Mouse (Mus musculus) intestine, embryonic 16.5 days (tissue): ENCODE measurements around the gene Abca4. TPM values are rescaled to one million over a fixed set of nuclear protein-coding genes. Genes with fewer than 3 reads are reported as not detected.

Experiments
- ATAC-seq: fragments of 200-750 bp; cut with Nextera tagmentation; 2 replicates; pipeline ENCODE4 v1.8.0; 2017; ENCODE audit warnings: moderate TSS enrichment, moderate library complexity
- H3K27ac ChIP-seq: fragments of 300-500 bp; sonication (generic); 2 replicates; pipeline ENCODE4 v1.5.1; 2014; ENCODE audit warnings: mild to moderate bottlenecking, low read length
- H3K27me3 ChIP-seq: fragments of 300-500 bp; sonication (generic); replicated peaks from 2 replicates; pipeline ENCODE4 v1.6.1; 2014; ENCODE audit warnings: low read length, control low read depth, mixed read lengths; ENCODE audit not compliant: control insufficient read depth, insufficient read depth
- H3K36me3 ChIP-seq: fragments of 300-500 bp; sonication (generic); 2 replicates; pipeline ENCODE4 v1.6.1; 2014; ENCODE audit warnings: low read length, control low read depth; ENCODE audit not compliant: control insufficient read depth, insufficient read depth
- H3K4me1 ChIP-seq: fragments of 300-500 bp; sonication (generic); 2 replicates; pipeline ENCODE4 v1.6.1; 2014; ENCODE audit warnings: low read length, control low read depth, mixed read lengths; ENCODE audit not compliant: control insufficient read depth, insufficient read depth
- H3K4me2 ChIP-seq: fragments of 300-500 bp; sonication (generic); 2 replicates; pipeline ENCODE4 v1.6.1; 2014; ENCODE audit warnings: low read depth, low read length, control low read depth
- H3K4me3 ChIP-seq: fragments of 300-500 bp; sonication (generic); 2 replicates; pipeline ENCODE4 v1.5.1; 2014; ENCODE audit warnings: mild to moderate bottlenecking, low read length
- H3K9ac ChIP-seq: fragments of 300-500 bp; sonication (generic); 2 replicates; pipeline ENCODE4 v1.6.1; 2014; ENCODE audit warnings: low read depth, low read length
- H3K9me3 ChIP-seq: fragments of 300-500 bp; sonication (generic); 2 replicates; pipeline ENCODE4 v1.6.1; 2016; ENCODE audit warnings: low read length, control low read depth; ENCODE audit not compliant: control insufficient read depth
- WGBS: fragments of 180-500 bp; shearing (Covaris S2); extraction: QIAGEN DNeasy Blood & Tissue Kit; methylation state at CpG from one replicate; pipeline ENCODE4 v1.1.7; 2014; 5-methylcytosine and 5-hydroxymethylcytosine counted together
- polyA plus RNA-seq: library from polyadenylated mRNA; unstranded; fragments of >200 nt; fragmentation: Nextera tagmentation; extraction: Ambion mirVana; gene quantifications from 2 replicates; pipeline ENCODE4 v1.2.1, GENCODE M21; 2015

Gene Abca4
- polyA plus RNA-seq, 1 experiment from 2014 or later: 0.83 TPM

GRCm38 (mm10) chr3:122198966-122199381, 154.7 kb downstream of the Abca4 start:
- no peaks in the 10 kb centered on the region for H3K36me3 ChIP-seq
- ATAC-seq: peak; percentile 96
- H3K4me3 ChIP-seq: no peak overlapping the region
- no peak overlapping the region for H3K9ac ChIP-seq
- H3K4me1 ChIP-seq: peaks cover 23% of the 10 kb centered on the region
- peak overlapping the region; percentile 75 for H3K27ac ChIP-seq
- H3K9me3 ChIP-seq: no peaks in the 10 kb centered on the region
- WGBS: 33% methylated on average over 8 of the region's 8 CpGs
- 0 out of 2 replicates have a peak overlapping the region, but pooled peaks have one; percentile 8 for H3K4me2 ChIP-seq
- no peaks in the 10 kb centered on the region for H3K27me3 ChIP-seq

GRCm38 (mm10) chr3:122199600-122199999, 155.4 kb downstream of the Abca4 start:
- H3K4me2 ChIP-seq: no peak overlapping the region
- no peaks in the 10 kb centered on the region for H3K36me3 ChIP-seq
- H3K27ac ChIP-seq: peak overlapping the region; percentile 75
- no peaks in the 10 kb centered on the region for H3K9me3 ChIP-seq
- H3K27me3 ChIP-seq: no peaks in the 10 kb centered on the region
- no peak overlapping the region for H3K9ac ChIP-seq
- ATAC-seq: no peak
- H3K4me1 ChIP-seq: peaks cover 23% of the 10 kb centered on the region
- H3K4me3 ChIP-seq: no peak overlapping the region
- 78% methylated on average over 4 of the region's 4 CpGs for WGBS

- no peak for ATAC-seq
- no peak overlapping the region; the same call in 1 of the 2 replicates for H3K27ac ChIP-seq
- no peaks in the 10 kb centered on the region for H3K36me3 ChIP-seq
- no peaks in the 10 kb centered on the region for H3K9me3 ChIP-seq
- H3K4me3 ChIP-seq: no peak overlapping the region
- H3K27me3 ChIP-seq: no peaks in the 10 kb centered on the region
- H3K4me1 ChIP-seq: peaks cover 23% of the 10 kb centered on the region
- 89% methylated on average over 5 of the region's 5 CpGs for WGBS
- no peak overlapping the region for H3K4me2 ChIP-seq
- H3K9ac ChIP-seq: no peak overlapping the region
Observed at GRCm38 (mm10) chr3:122200017-122200416, 155.8 kb downstream of the Abca4 start.

- Histone ChIP-seq H3K9me3 (no peaks in the 10 kb centered on the region), H3K4me3 (no peak overlapping the region), H3K36me3 (no peaks in the 10 kb centered on the region), H3K9ac (no peak overlapping the region), H3K27me3 (no peaks in the 10 kb centered on the region), H3K4me2 (no peak overlapping the region), H3K27ac (no peak overlapping the region; the same call in 1 of the 2 replicates), H3K4me1 (peaks cover 23% of the 10 kb centered on the region)
- ATAC-seq: no peak
- WGBS: 56% methylated on average over 5 of the region's 5 CpGs
Observed at GRCm38 (mm10) chr3:122200447-122200846, 156.2 kb downstream of the Abca4 start.

GRCm38 (mm10) chr3:122202307-122202732, 158.1 kb downstream of the Abca4 start:
- 39% methylated on average over 5 of the region's 5 CpGs for WGBS

GRCm38 (mm10) chr3:122203675-122204329, 159.6 kb downstream of the Abca4 start:
- H3K9me3 ChIP-seq: no peaks in the 10 kb centered on the region
- no peaks in the 10 kb centered on the region for H3K36me3 ChIP-seq
- no peak overlapping the region for H3K4me3 ChIP-seq
- no peak overlapping the region for H3K9ac ChIP-seq
- 74% methylated on average over 9 of the region's 9 CpGs for WGBS
- peaks cover 27% of the 10 kb centered on the region for H3K4me1 ChIP-seq
- no peak for ATAC-seq
- no peaks in the 10 kb centered on the region for H3K27me3 ChIP-seq
- no peak overlapping the region for H3K27ac ChIP-seq
- H3K4me2 ChIP-seq: no peak overlapping the region

More at GRCm38 (mm10) chr3:122202307-122202732, 158.1 kb downstream of the Abca4 start:
- H3K9me3 ChIP-seq: no peaks in the 10 kb centered on the region
- H3K27ac ChIP-seq: peak overlapping the region; percentile 70
- H3K36me3 ChIP-seq: no peaks in the 10 kb centered on the region
- no peak overlapping the region for H3K4me2 ChIP-seq
- no peaks in the 10 kb centered on the region for H3K27me3 ChIP-seq
- H3K4me1 ChIP-seq: peaks cover 23% of the 10 kb centered on the region
- H3K9ac ChIP-seq: peak overlapping the region; percentile 28; the same call in 1 of the 2 replicates
- ATAC-seq: no peak
- no peak overlapping the region for H3K4me3 ChIP-seq

- no peaks in the 10 kb centered on the region for H3K36me3 ChIP-seq
- H3K27me3 ChIP-seq: no peaks in the 10 kb centered on the region
- H3K4me3 ChIP-seq: no peak overlapping the region
- H3K4me2 ChIP-seq: no peak overlapping the region
- H3K4me1 ChIP-seq: peaks cover 20% of the 10 kb centered on the region
- no peak for ATAC-seq
- H3K9ac ChIP-seq: no peak overlapping the region
- 87% methylated on average over 6 of the region's 6 CpGs for WGBS
- H3K27ac ChIP-seq: peak overlapping the region; percentile 53; the same call in 1 of the 2 replicates
- H3K9me3 ChIP-seq: no peaks in the 10 kb centered on the region
Observed at GRCm38 (mm10) chr3:122205753-122206152, 161.5 kb downstream of the Abca4 start.

GRCm38 (mm10) chr3:122206279-122207070, 162.2 kb downstream of the Abca4 start:
- peak; percentile 80 for ATAC-seq
- Histone ChIP-seq H3K9me3 (no peaks in the 10 kb centered on the region), H3K4me2 (no peak overlapping the region), H3K27ac (peak overlapping the region; percentile 53; the same call in 1 of the 2 replicates), H3K27me3 (no peaks in the 10 kb centered on the region), H3K36me3 (no peaks in the 10 kb centered on the region), H3K4me3 (no peak overlapping the region), H3K4me1 (peaks cover 20% of the 10 kb centered on the region), H3K9ac (no peak overlapping the region)
- WGBS: 50% methylated on average over 8 of the region's 8 CpGs

GRCm38 (mm10) chr3:122207766-122208165, 163.5 kb downstream of the Abca4 start:
- H3K27me3 ChIP-seq: no peaks in the 10 kb centered on the region
- no peak overlapping the region for H3K4me2 ChIP-seq
- H3K27ac ChIP-seq: no peak overlapping the region
- H3K36me3 ChIP-seq: no peaks in the 10 kb centered on the region
- no peak overlapping the region for H3K9ac ChIP-seq
- H3K4me1 ChIP-seq: peaks cover 11% of the 10 kb centered on the region; the same call in 1 of the 2 replicates
- WGBS: 81% methylated on average over 6 of the region's 6 CpGs
- no peaks in the 10 kb centered on the region for H3K9me3 ChIP-seq
- no peak overlapping the region for H3K4me3 ChIP-seq
- ATAC-seq: no peak
